Mouse (Mus musculus): ENCODE measurements around the gene Slc12a8.

Slc12a8 gene

GRCm38 (mm10) chr16:33582495-33582894 is 65.4 kb downstream of the Slc12a8 start:
- in situ Hi-C loops (cut with MboI, MseI) = no loop called here

GRCm38 (mm10) chr16:33583333-33583732 is 66.2 kb downstream of the Slc12a8 start:
- in situ Hi-C loops (cut with MboI, MseI) = no loop called here

GRCm38 (mm10) chr16:33583881-33584454 is 66.8 kb downstream of the Slc12a8 start:
- in situ Hi-C loops (cut with MboI, MseI) = no loop called here

- in situ Hi-C loops (cut with MboI, MseI) = no loop called here
Measured at GRCm38 (mm10) chr16:33584455-33585082, 67.4 kb downstream of the Slc12a8 start.

DNA sequence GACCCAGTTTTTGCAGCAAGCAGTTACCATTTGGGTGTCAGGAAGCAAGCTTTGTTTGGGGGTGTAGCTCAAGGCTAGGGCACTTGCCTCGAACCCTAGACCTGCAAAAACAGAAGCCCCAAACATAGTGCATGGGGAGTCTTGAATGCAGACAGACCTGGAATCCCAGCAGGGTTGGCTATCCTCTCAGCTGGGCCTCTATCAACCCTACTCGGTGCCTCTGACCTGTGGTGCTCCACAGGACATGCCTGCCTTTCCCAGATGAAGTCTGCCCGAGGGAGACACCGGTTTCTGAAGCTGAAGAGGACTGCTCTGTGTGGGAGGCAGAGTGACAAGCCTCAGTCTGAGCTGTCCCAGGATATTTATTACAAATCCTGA is 67.9 kb downstream of the Slc12a8 start:
- in situ Hi-C loops (cut with MboI, MseI) = no loop called here

- in situ Hi-C loops (cut with MboI, MseI) = no loop called here
Measured at GRCm38 (mm10) chr16:33587283-33588127, 70.4 kb downstream of the Slc12a8 start.

DNA sequence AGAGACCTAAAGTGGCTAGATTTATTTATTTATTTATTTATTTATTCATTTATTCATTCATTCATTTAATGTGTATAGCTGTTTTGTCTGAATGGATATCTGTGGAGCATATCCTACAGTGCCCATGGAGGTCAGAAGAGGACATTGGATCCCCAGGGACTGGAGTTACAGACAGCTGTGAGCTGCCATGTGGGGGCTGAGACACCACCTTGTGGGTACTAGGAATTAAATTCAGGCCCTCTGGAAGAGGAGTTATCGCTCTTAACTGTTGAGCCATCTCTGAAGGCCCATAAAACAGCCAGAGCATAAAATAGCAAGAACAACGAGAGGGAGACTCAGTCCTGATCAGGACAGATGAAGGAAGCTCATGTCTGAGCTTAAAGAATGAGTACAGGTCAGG is 71.7 kb downstream of the Slc12a8 start:
- in situ Hi-C loops (cut with MboI, MseI) = no loop called here

DNA sequence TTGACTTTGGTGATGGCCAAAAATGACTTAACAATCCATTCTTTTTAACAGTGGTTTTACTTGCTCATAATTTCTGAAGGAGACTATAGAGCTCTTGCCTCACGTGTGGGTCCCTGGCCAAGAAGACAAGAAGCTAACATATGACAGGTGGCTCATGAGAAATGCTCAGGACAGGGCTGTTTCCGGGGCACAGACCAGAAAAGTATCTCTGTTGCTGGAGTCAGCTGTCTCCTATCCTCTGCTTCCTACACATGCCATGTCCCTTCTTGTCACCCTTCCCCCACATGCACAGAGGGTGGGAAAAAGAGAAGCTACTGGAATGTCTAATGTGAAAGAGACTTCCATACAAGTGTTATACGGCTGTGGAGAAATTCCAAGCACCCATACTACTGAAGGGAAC is 73.3 kb downstream of the Slc12a8 start:
- in situ Hi-C loops (cut with MboI, MseI) = no loop called here

GRCm38 (mm10) chr16:33591390-33592067 is 74.4 kb downstream of the Slc12a8 start:
- in situ Hi-C loops (cut with MboI, MseI) = no loop called here

- in situ Hi-C loops (cut with MboI, MseI) = no loop called here
Measured at GRCm38 (mm10) chr16:33592286-33592685, 75.2 kb downstream of the Slc12a8 start.

DNA sequence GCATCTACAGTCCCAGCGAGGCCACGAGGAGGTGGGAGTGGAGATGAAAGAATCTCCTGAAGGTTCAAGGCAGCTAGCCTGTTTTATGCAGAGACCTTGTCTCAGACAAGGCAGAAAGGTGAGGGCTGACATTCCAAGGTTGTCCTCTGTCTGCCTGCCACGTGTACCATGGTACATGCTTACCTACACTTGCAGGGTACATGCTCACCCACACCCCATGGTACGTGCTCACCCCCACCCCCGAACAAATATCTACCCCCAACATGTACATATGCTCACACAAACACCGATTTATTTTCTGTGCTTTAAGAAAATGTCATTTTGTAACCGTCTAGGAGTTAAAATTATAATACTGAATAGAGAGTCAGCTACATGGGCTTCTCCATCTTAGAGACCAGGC is 76.3 kb downstream of the Slc12a8 start:
- in situ Hi-C loops (cut with MboI, MseI) = no loop called here

GRCm38 (mm10) chr16:33594037-33594771 is 77.1 kb downstream of the Slc12a8 start:
- in situ Hi-C loops (cut with MboI, MseI) = no loop called here

GRCm38 (mm10) chr16:33595235-33595769 is 78.2 kb downstream of the Slc12a8 start:
- in situ Hi-C loops (cut with MboI, MseI) = no loop called here

GRCm38 (mm10) chr16:33596213-33596612 is 79.1 kb downstream of the Slc12a8 start:
- in situ Hi-C loops (cut with MboI, MseI) = no loop called here

- in situ Hi-C loops (cut with MboI, MseI) = no loop called here
Measured at GRCm38 (mm10) chr16:33600216-33600615, 83.1 kb downstream of the Slc12a8 start.

DNA sequence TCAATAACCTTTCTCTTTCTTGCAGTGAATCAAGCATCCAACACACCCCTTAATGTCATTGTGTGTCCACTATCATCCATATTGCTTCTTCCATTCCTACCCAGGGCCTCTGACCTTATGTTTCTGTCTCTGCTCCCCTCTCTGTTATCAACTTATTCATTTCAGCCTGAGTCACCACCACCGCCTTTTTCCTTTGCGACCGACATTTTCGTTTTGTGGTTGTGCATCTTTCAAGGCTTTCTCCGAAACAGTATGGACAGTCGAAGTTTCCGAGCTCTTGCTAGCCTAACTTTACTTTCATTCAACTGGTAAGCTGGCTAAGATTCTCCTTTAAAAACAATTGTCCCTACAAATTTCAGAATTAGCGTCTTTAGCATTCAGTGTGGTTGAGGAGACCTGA is 84.2 kb downstream of the Slc12a8 start:
- in situ Hi-C loops (cut with MboI, MseI) = no loop called here

DNA sequence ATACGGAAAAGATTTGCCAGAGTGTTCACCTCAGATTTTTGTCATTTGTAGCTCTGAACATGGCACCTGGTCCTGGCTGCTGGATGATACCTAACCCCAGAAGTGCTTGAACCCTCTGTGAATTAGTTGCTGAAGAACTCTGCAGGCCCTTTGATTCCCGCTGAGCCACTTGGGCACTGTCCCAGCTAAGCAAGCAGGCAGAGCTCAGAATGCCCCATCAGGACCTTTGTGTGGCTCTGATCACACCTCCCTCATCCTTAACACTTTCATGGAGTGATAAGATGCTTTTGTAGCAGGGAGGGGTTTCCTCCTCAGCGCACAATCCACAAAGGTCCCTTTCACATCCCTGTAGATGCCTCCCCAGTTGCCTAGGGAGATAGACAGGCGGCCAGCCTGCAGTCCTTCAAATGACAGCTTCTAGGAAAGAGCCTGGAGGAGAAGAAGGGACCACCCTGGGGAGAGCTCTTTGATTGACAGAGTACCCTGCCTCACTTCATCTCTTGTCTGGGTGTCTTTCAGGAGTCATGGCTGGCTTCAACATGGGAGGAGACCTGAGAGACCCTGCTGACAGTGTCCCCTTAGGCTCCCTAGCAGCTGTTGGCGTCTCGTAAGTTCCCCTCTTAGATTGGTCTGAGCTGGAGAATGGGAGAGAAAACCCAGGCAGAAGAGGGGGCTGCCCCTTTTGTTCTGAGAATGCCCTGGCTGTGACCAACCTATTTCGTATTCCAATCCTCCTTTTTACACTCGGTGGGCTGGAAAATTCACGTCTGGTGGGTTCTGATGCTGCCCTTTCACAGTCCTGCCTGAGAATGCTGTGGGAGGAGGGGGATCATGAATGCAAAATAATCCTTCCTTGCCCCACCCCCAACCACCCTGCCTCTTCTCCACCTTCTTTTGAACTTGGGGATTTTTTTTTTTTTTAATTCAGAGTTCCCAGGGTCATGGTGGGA is 88.8 kb downstream of the Slc12a8 start:
- in situ Hi-C loops (cut with MboI, MseI) = loop anchor here (5.0 kb wide), 1 partner anchor 71 kb away; no protein-coding TSS in a partner anchor

- in situ Hi-C loops (cut with MboI, MseI) = loop anchor here (5.0 kb wide), 1 partner anchor 70 kb away; no protein-coding TSS in a partner anchor
Measured at GRCm38 (mm10) chr16:33606691-33607532, 89.8 kb downstream of the Slc12a8 start.

- in situ Hi-C loops (cut with MboI, MseI) = loop anchor here (5.0 kb wide), 1 partner anchor 68 kb away; no protein-coding TSS in a partner anchor
Measured at GRCm38 (mm10) chr16:33609554-33609953, 92.4 kb downstream of the Slc12a8 start.
